Mouse (Mus musculus) hindbrain, embryonic 14.5 days (tissue): ENCODE measurements around the gene Bcar3. TPM values are rescaled to one million over a fixed set of nuclear protein-coding genes. Genes with fewer than 3 reads are reported as not detected.

Source experiments
- ATAC-seq: fragments of 200-750 bp; cut with Nextera tagmentation; 2 replicates; pipeline ENCODE4 v1.8.0; 2017; ENCODE audit warnings: moderate number of reproducible peaks, mild to moderate bottlenecking, moderate TSS enrichment, moderate library complexity; ENCODE audit not compliant: low FRiP score
- DNase-seq: peaks from one replicate; pipeline ENCODE4 v3.0.0-alpha.2; 2015; ENCODE audit warnings: low spot score
- H3K27ac ChIP-seq: fragments of 300-500 bp; sonication (generic); 2 replicates; pipeline ENCODE4 v1.5.1; 2014; ENCODE audit warnings: mild to moderate bottlenecking, moderate library complexity
- H3K27me3 ChIP-seq: fragments of 300-500 bp; sonication (generic); 2 replicates; pipeline ENCODE4 v1.6.1; 2014; ENCODE audit warnings: mild to moderate bottlenecking, low read length, mixed read lengths; ENCODE audit not compliant: control insufficient read depth, insufficient read depth
- H3K36me3 ChIP-seq: fragments of 300-500 bp; sonication (generic); replicated peaks from 2 replicates; pipeline ENCODE4 v1.6.1; 2014; ENCODE audit not compliant: control insufficient read depth, insufficient read depth
- H3K4me1 ChIP-seq: fragments of 300-500 bp; sonication (generic); replicated peaks from 2 replicates; pipeline ENCODE4 v1.6.1; 2014; ENCODE audit warnings: antibody characterized with exemption, low read length, mixed read lengths; ENCODE audit not compliant: control insufficient read depth, insufficient read depth
- H3K4me2 ChIP-seq: fragments of 300-500 bp; sonication (generic); replicated peaks from 2 replicates; pipeline ENCODE4 v1.6.1; 2014; ENCODE audit warnings: mild to moderate bottlenecking, moderate library complexity
- H3K4me3 ChIP-seq: fragments of 300-500 bp; sonication (generic); replicated peaks from 2 replicates; pipeline ENCODE4 v1.5.1; 2014; ENCODE audit warnings: mild to moderate bottlenecking, low read length
- H3K9ac ChIP-seq: fragments of 300-500 bp; sonication (generic); 2 replicates; pipeline ENCODE4 v1.6.1; 2014
- H3K9me3 ChIP-seq: fragments of 300-500 bp; sonication (generic); 2 replicates; pipeline ENCODE4 v1.6.1; 2016; ENCODE audit warnings: low read length; ENCODE audit not compliant: control insufficient read depth
- WGBS: fragments of 180-500 bp; shearing (Covaris S2); extraction: QIAGEN DNeasy Blood & Tissue Kit; methylation state at CpG from one replicate; pipeline ENCODE4 v1.1.7; 2014; 5-methylcytosine and 5-hydroxymethylcytosine counted together
- polyA plus RNA-seq: library from polyadenylated mRNA; unstranded; fragments of >200 nt; fragmentation: Nextera tagmentation; extraction: Ambion mirVana; gene quantifications from 2 replicates; pipeline ENCODE4 v1.2.1, GENCODE M21; 2014

Bcar3 gene
- polyA plus RNA-seq, 1 experiment from 2014 or later = 6.2 TPM

- no peaks in the 10 kb centered on the region for H3K9me3 ChIP-seq
- DNase-seq = no peak
- H3K4me2 ChIP-seq = no peak overlapping the region
- peaks cover 90% of the 10 kb centered on the region for H3K36me3 ChIP-seq
- H3K9ac ChIP-seq = no peak overlapping the region
- WGBS = 96% methylated on average over 2 of the region's 2 CpGs
- no peaks in the 10 kb centered on the region for H3K27me3 ChIP-seq
- no peak for ATAC-seq
- no peak overlapping the region for H3K4me3 ChIP-seq
- no peak overlapping the region for H3K27ac ChIP-seq
- H3K4me1 ChIP-seq = no peaks in the 10 kb centered on the region
Observed at GRCm38 (mm10) chr3:122545346-122545745, 251.4 kb downstream of the Bcar3 start.

- ATAC-seq (no peak), DNase-seq (no peak)
- 89% methylated on average over 4 of the region's 4 CpGs for WGBS
- Histone ChIP-seq H3K4me1 (no peaks in the 10 kb centered on the region), H3K9me3 (no peaks in the 10 kb centered on the region), H3K27me3 (no peaks in the 10 kb centered on the region), H3K27ac (no peak overlapping the region), H3K9ac (no peak overlapping the region), H3K4me3 (no peak overlapping the region), H3K4me2 (no peak overlapping the region), H3K36me3 (peaks cover 73% of the 10 kb centered on the region)
Observed at GRCm38 (mm10) chr3:122547469-122547868, 253.5 kb downstream of the Bcar3 start.

- Histone ChIP-seq H3K4me1 (no peaks in the 10 kb centered on the region), H3K9ac (no peak overlapping the region), H3K4me3 (no peak overlapping the region), H3K9me3 (no peaks in the 10 kb centered on the region), H3K27ac (no peak overlapping the region), H3K36me3 (peaks cover 39% of the 10 kb centered on the region), H3K4me2 (no peak overlapping the region), H3K27me3 (no peaks in the 10 kb centered on the region)
- ATAC-seq = no peak
- 98% methylated on average over 3 of the region's 3 CpGs for WGBS
- no peak for DNase-seq
Observed at GRCm38 (mm10) chr3:122551174-122551573, 257.2 kb downstream of the Bcar3 start.

GRCm38 (mm10) chr3:122557766-122558165 is 263.8 kb downstream of the Bcar3 start:
- Histone ChIP-seq H3K4me1 (no peaks in the 10 kb centered on the region), H3K36me3 (peaks cover 40% of the 10 kb centered on the region), H3K27me3 (no peaks in the 10 kb centered on the region), H3K27ac (no peak overlapping the region), H3K4me2 (no peak overlapping the region), H3K9ac (no peak overlapping the region), H3K4me3 (no peak overlapping the region), H3K9me3 (no peaks in the 10 kb centered on the region)
- 46% methylated on average over 2 of the region's 2 CpGs for WGBS
- ATAC-seq (no peak), DNase-seq (no peak)

- Histone ChIP-seq H3K27me3 (no peaks in the 10 kb centered on the region), H3K27ac (no peak overlapping the region), H3K36me3 (peaks cover 44% of the 10 kb centered on the region), H3K4me1 (no peaks in the 10 kb centered on the region), H3K4me2 (no peak overlapping the region), H3K4me3 (no peak overlapping the region), H3K9me3 (no peaks in the 10 kb centered on the region), H3K9ac (no peak overlapping the region)
- ATAC-seq (no peak), DNase-seq (no peak)
- 54% methylated on average over 7 of the region's 7 CpGs for WGBS
Observed at GRCm38 (mm10) chr3:122565285-122565684, 271.3 kb downstream of the Bcar3 start.

- H3K9me3 ChIP-seq = no peaks in the 10 kb centered on the region
- no peaks in the 10 kb centered on the region for H3K4me1 ChIP-seq
- ATAC-seq = no peak
- no peak overlapping the region for H3K4me2 ChIP-seq
- 68% methylated on average over 3 of the region's 3 CpGs for WGBS
- H3K4me3 ChIP-seq = no peak overlapping the region
- no peaks in the 10 kb centered on the region for H3K27me3 ChIP-seq
- H3K27ac ChIP-seq = no peak overlapping the region
- H3K36me3 ChIP-seq = peaks cover 40% of the 10 kb centered on the region
- DNase-seq = no peak
- no peak overlapping the region for H3K9ac ChIP-seq
Observed at GRCm38 (mm10) chr3:122566112-122566511, 272.2 kb downstream of the Bcar3 start.

GRCm38 (mm10) chr3:122566549-122566948 is 272.6 kb downstream of the Bcar3 start:
- ATAC-seq (no peak), DNase-seq (no peak)
- no peaks in the 10 kb centered on the region for H3K4me1 ChIP-seq
- no peak overlapping the region for H3K27ac ChIP-seq
- no peak overlapping the region for H3K4me3 ChIP-seq
- peaks cover 36% of the 10 kb centered on the region for H3K36me3 ChIP-seq
- H3K4me2 ChIP-seq = no peak overlapping the region
- H3K9me3 ChIP-seq = no peaks in the 10 kb centered on the region
- no peaks in the 10 kb centered on the region for H3K27me3 ChIP-seq
- WGBS = 81% methylated on average over 4 of the region's 4 CpGs
- H3K9ac ChIP-seq = no peak overlapping the region

- Histone ChIP-seq H3K9ac (no peak overlapping the region), H3K36me3 (peaks cover 14% of the 10 kb centered on the region), H3K9me3 (no peaks in the 10 kb centered on the region; the same call in 1 of the 2 replicates), H3K4me1 (peaks cover 5% of the 10 kb centered on the region; the same call in 1 of the 2 replicates), H3K4me3 (no peak overlapping the region), H3K4me2 (no peak overlapping the region), H3K27me3 (no peaks in the 10 kb centered on the region), H3K27ac (no peak overlapping the region)
- WGBS = 90% methylated on average over 5 of the region's 5 CpGs
- ATAC-seq (no peak), DNase-seq (no peak)
Observed at GRCm38 (mm10) chr3:122573426-122574286, 279.7 kb downstream of the Bcar3 start.

- Histone ChIP-seq H3K27ac (no peak overlapping the region), H3K36me3 (peaks cover 12% of the 10 kb centered on the region), H3K27me3 (no peaks in the 10 kb centered on the region), H3K9me3 (no peaks in the 10 kb centered on the region; the same call in 1 of the 2 replicates), H3K9ac (no peak overlapping the region), H3K4me2 (no peak overlapping the region), H3K4me3 (no peak overlapping the region), H3K4me1 (peaks cover 5% of the 10 kb centered on the region; the same call in 1 of the 2 replicates)
- ATAC-seq (no peak), DNase-seq (no peak)
- 80% methylated on average over 1 of the region's 1 CpGs for WGBS
Observed at GRCm38 (mm10) chr3:122574921-122575320, 281.0 kb downstream of the Bcar3 start.
